Mouse (Mus musculus) lung, postnatal 4 days (tissue): ENCODE results near the gene Kif1b.

Experiments used
- DNase-seq, 2 experiments: peaks; one replicate each; pipeline ENCODE4 v3.0.0; 2021

Gene Kif1b

GRCm38 (mm10) chr4:149307596-149308490 lies at the start of gene Kif1b:
Gene Kif1b, minus strand, starts transcription at chr4:149307693.
- DNase-seq: peak; percentile 97 to 99

GRCm38 (mm10) chr4:149354671-149355070 lies 47.2 kb upstream of the Kif1b start:
- DNase-seq: no peak

GRCm38 (mm10) chr4:149351596-149352150 lies 44.2 kb upstream of the Kif1b start:
- no peak for DNase-seq

- DNase-seq: no peak
These were observed 41.5 kb upstream of the Kif1b start for GRCm38 (mm10) chr4:149348963-149349362.

GRCm38 (mm10) chr4:149345873-149346272 lies 38.4 kb upstream of the Kif1b start:
- no peak for DNase-seq

- no peak for DNase-seq
These were observed 36.8 kb upstream of the Kif1b start for GRCm38 (mm10) chr4:149344311-149344710.

- DNase-seq: peak in 1 of 2 experiments; percentile 13
These were observed 33.2 kb upstream of the Kif1b start for GRCm38 (mm10) chr4:149340680-149341079.

- no peak for DNase-seq
These were observed 32.1 kb upstream of the Kif1b start for GRCm38 (mm10) chr4:149339426-149340214.

- DNase-seq: no peak
These were observed 30.6 kb upstream of the Kif1b start for GRCm38 (mm10) chr4:149338137-149338536.

- DNase-seq: no peak
These were observed 29.9 kb upstream of the Kif1b start for GRCm38 (mm10) chr4:149337353-149337752.

- DNase-seq: no peak
These were observed 28.8 kb upstream of the Kif1b start for GRCm38 (mm10) chr4:149336302-149336701.

- DNase-seq: no peak
These were observed 27.4 kb upstream of the Kif1b start for GRCm38 (mm10) chr4:149334881-149335280.

GRCm38 (mm10) chr4:149332726-149333125 lies 25.2 kb upstream of the Kif1b start:
- DNase-seq: no peak

- DNase-seq: no peak
These were observed 23.0 kb upstream of the Kif1b start for GRCm38 (mm10) chr4:149330495-149330894.

GRCm38 (mm10) chr4:149328735-149329134 lies 21.2 kb upstream of the Kif1b start:
- no peak for DNase-seq

GRCm38 (mm10) chr4:149327281-149327680 lies 19.8 kb upstream of the Kif1b start:
- peak in 1 of 2 experiments; percentile 20 for DNase-seq

GRCm38 (mm10) chr4:149325411-149326162 lies 18.1 kb upstream of the Kif1b start:
- peak; percentile 11 to 16 for DNase-seq

- no peak for DNase-seq
These were observed 16.2 kb upstream of the Kif1b start for GRCm38 (mm10) chr4:149323730-149324129.

- no peak for DNase-seq
These were observed 15.2 kb upstream of the Kif1b start for GRCm38 (mm10) chr4:149322718-149323117.

- no peak for DNase-seq
These were observed 14.8 kb upstream of the Kif1b start for GRCm38 (mm10) chr4:149322286-149322685.

- peak in 1 of 2 experiments; percentile 12 for DNase-seq
These were observed 11.6 kb upstream of the Kif1b start for GRCm38 (mm10) chr4:149319088-149319487.

GRCm38 (mm10) chr4:149317387-149317786 lies 9.9 kb upstream of the Kif1b start:
- no peak for DNase-seq
